Mouse (Mus musculus) limb, embryonic 15.5 days (tissue): ENCODE results near the gene Stk10. TPM values are rescaled to one million over a fixed set of nuclear protein-coding genes. Genes with fewer than 3 reads are reported as not detected.

Experiments
- ATAC-seq: fragments of 200-750 bp; cut with Nextera tagmentation; 2 replicates; pipeline ENCODE4 v1.8.0; 2017; ENCODE audit warnings: low read depth, moderate TSS enrichment; ENCODE audit not compliant: insufficient number of reproducible peaks, low FRiP score, low TSS enrichment
- H3K27ac ChIP-seq: fragments of 300-500 bp; sonication (generic); 2 replicates; pipeline ENCODE4 v1.5.1; 2015; ENCODE audit warnings: moderate library complexity, mild to moderate bottlenecking, inconsistent platforms
- H3K27me3 ChIP-seq: fragments of 300-500 bp; sonication (generic); 2 replicates; pipeline ENCODE4 v1.6.1; 2015; ENCODE audit warnings: inconsistent platforms
- H3K36me3 ChIP-seq: fragments of 300-500 bp; sonication (generic); 2 replicates; pipeline ENCODE4 v1.6.1; 2015; ENCODE audit warnings: inconsistent platforms
- H3K4me1 ChIP-seq: fragments of 300-500 bp; sonication (generic); 2 replicates; pipeline ENCODE4 v1.6.1; 2015; ENCODE audit warnings: inconsistent platforms
- H3K4me2 ChIP-seq: fragments of 300-500 bp; sonication (generic); 2 replicates; pipeline ENCODE4 v1.6.1; 2015; ENCODE audit warnings: mild to moderate bottlenecking, inconsistent platforms
- H3K4me3 ChIP-seq: fragments of 300-500 bp; sonication (generic); 2 replicates; pipeline ENCODE4 v1.5.1; 2015; ENCODE audit warnings: mild to moderate bottlenecking, inconsistent platforms
- H3K9ac ChIP-seq: fragments of 300-500 bp; sonication (generic); 2 replicates; pipeline ENCODE4 v1.6.1; 2015; ENCODE audit warnings: inconsistent platforms
- H3K9me3 ChIP-seq: fragments of 300-500 bp; sonication (generic); 2 replicates; pipeline ENCODE4 v1.6.1; 2016; ENCODE audit warnings: inconsistent platforms
- WGBS: fragments of 180-500 bp; shearing (Covaris S2); methylation state at CpG from one replicate; pipeline ENCODE4 v1.1.7; 2015; 5-methylcytosine and 5-hydroxymethylcytosine counted together
- polyA plus RNA-seq: library from polyadenylated mRNA; unstranded; fragments of >200 nt; fragmentation: Nextera tagmentation; extraction: Ambion mirVana; gene quantifications from 2 replicates; pipeline ENCODE4 v1.2.1, GENCODE M21; 2015

Gene Stk10
- polyA plus RNA-seq, 1 experiment from 2014 or later, result 4.1 TPM

DNA sequence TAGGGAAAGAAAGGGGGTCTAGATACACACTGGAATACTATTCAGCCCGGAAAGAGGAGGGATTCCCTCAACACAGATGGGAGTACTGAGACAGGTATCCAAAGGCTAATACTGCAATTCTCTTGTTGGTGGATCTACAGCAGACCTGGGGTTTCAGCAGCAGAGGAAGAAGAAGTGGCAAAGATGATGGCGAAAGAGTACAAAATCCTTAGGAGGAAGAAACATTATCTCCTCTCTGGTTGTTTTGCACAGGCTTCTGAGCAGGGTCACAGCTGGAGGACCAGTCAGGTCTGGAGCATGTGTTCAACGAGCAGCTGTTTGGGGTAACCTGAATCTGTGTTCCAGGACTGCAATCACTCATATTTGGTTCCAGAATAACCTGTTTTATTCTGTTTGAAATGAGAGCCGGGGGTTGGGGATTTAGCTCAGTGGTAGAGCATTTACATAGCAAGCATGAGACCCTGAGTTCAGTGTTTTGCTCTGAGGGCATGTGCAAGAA, 96.7 kb downstream of the Stk10 start:
- 63% methylated on average over 4 of the region's 4 CpGs for WGBS
- Histone ChIP-seq H3K36me3 (no peaks in the 10 kb centered on the region), H3K4me1 (no peaks in the 10 kb centered on the region), H3K4me2 (no peak overlapping the region), H3K4me3 (no peak overlapping the region), H3K27me3 (no peaks in the 10 kb centered on the region), H3K9ac (no peak overlapping the region), H3K9me3 (no peaks in the 10 kb centered on the region), H3K27ac (no peak overlapping the region)
- no peak for ATAC-seq

DNA sequence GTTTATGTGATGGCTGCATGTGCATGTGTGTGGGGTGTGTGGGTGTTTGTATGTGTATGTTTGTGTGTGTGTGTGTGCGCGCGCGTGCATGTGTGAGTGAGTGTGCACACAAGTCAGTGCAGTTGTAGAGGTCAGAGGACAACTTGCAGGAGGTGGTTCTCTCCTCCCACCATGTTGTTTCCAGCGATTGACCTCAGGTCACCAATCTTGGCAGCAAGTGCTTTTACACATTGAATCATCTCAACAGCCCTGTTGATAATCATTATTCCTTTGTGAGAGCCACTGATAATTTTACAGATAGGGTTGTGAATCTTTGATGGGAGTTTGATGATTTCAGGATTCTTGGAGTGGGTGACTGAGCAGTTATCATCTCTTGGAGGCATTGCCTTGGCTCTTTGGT, 99.6 kb downstream of the Stk10 start:
- over 99% methylated on average over 5 of the region's 5 CpGs for WGBS

DNA sequence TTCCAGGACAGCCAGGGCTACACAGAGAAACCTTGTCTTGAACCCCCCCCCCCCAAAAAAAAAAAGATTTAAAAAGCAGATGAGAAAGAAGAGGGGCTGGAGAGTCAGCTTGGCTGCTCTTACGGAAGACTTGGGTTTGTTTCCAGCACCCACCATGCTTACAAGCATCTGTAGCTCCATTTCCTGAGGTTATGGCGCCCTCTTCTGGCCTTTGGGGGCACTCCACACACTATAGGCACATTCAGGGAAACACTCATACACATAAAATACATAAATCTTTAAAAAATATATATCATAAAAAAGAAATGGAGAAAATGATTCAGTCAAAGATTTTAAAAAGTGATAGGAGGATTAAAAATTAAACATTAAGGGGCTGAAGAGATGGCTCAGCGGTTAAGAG, 100.4 kb downstream of the Stk10 start:
- Histone ChIP-seq H3K27me3 (no peaks in the 10 kb centered on the region), H3K36me3 (no peaks in the 10 kb centered on the region), H3K4me2 (no peak overlapping the region), H3K9me3 (no peaks in the 10 kb centered on the region), H3K27ac (no peak overlapping the region), H3K4me1 (peaks cover 2% of the 10 kb centered on the region), H3K4me3 (no peak overlapping the region), H3K9ac (no peak overlapping the region)
- ATAC-seq, result no peak
- 70% methylated on average over 3 of the region's 3 CpGs for WGBS

More for the DNA sequence above, 99.6 kb downstream of the Stk10 start:
- Histone ChIP-seq H3K27me3 (no peaks in the 10 kb centered on the region), H3K4me2 (no peak overlapping the region), H3K9me3 (no peaks in the 10 kb centered on the region), H3K4me3 (no peak overlapping the region), H3K36me3 (no peaks in the 10 kb centered on the region), H3K27ac (no peak overlapping the region), H3K4me1 (no peaks in the 10 kb centered on the region), H3K9ac (no peak overlapping the region)
- no peak for ATAC-seq

DNA sequence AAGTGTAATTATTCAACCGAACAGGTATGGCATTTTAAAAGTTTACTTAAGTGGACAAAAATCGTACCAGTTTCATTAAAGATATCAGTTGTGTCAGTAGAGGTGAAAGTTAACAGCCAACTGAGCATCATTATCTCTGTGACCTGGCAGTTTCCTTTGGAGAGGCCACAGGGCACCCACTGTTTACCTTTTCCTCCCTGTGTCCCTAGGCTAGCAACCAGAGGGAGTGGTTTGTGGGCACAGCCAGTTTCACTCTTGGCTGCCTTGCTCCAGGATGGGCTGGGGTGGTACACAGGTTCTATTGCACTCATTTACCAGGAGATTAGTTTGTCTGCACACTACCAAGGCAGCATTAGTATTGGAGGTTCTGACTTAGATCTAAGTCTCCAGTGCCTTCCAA, 101.0 kb downstream of the Stk10 start:
- H3K9me3 ChIP-seq, result no peaks in the 10 kb centered on the region
- no peak overlapping the region for H3K4me3 ChIP-seq
- ATAC-seq, result no peak
- H3K9ac ChIP-seq, result no peak overlapping the region
- H3K27ac ChIP-seq, result no peak overlapping the region
- no peaks in the 10 kb centered on the region for H3K36me3 ChIP-seq
- whole genome bisulfite sequencing, result 84% methylated on average over 2 of the region's 2 CpGs
- H3K27me3 ChIP-seq, result no peaks in the 10 kb centered on the region
- peaks cover 8% of the 10 kb centered on the region for H3K4me1 ChIP-seq
- H3K4me2 ChIP-seq, result no peak overlapping the region

DNA sequence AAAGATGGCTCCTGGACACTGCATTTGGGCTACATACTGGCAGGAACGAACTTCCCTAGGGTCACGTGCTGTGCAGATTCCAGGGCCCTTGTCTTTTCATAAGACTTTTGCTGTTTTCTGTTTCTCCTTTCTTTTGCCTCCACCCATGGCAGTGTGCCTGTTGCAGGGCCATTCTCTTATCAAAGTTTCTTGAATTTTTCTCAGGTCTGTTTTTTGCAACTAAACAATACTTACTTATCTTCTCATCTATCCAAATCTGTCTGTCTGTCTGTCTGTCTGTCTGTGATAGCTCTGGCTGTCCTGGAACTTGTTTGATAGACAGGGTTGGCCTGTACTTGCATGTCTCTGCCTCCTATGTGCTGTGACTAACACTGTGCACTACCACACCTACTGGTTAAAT, 101.7 kb downstream of the Stk10 start:
- H3K4me3 ChIP-seq, result no peak overlapping the region
- no peak overlapping the region for H3K27ac ChIP-seq
- H3K36me3 ChIP-seq, result no peaks in the 10 kb centered on the region
- H3K4me1 ChIP-seq, result peaks cover 10% of the 10 kb centered on the region
- ATAC-seq, result no peak
- 53% methylated on average over 2 of the region's 2 CpGs for WGBS
- H3K4me2 ChIP-seq, result no peak overlapping the region
- no peaks in the 10 kb centered on the region for H3K27me3 ChIP-seq
- H3K9ac ChIP-seq, result no peak overlapping the region
- no peaks in the 10 kb centered on the region for H3K9me3 ChIP-seq

DNA sequence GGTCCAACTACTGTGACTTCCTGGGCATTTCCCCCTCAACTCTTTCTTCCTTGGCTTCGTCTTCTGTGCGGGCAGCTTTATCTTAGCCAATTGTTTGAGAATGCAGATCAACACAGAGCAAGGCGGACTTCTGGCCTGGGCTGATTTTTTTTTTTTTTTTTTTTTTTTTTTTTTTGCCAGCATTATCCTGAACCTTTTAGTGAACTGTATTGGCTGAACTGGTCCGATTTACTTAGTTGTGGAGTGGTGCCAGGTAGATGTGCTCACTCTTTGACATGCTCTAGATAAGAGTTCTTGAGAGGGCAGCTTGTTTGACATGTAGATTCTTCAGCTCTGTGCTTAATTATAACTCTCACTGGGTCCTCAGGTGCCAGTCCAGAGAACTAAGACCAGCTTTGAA, 103.2 kb downstream of the Stk10 start:
- no peak overlapping the region for H3K4me3 ChIP-seq
- no peak overlapping the region for H3K9ac ChIP-seq
- H3K27ac ChIP-seq, result no peak overlapping the region
- 81% methylated on average over 4 of the region's 4 CpGs for WGBS
- H3K4me1 ChIP-seq, result peaks cover 15% of the 10 kb centered on the region
- H3K4me2 ChIP-seq, result no peak overlapping the region
- no peaks in the 10 kb centered on the region for H3K27me3 ChIP-seq
- no peaks in the 10 kb centered on the region for H3K9me3 ChIP-seq
- H3K36me3 ChIP-seq, result no peaks in the 10 kb centered on the region
- ATAC-seq, result no peak

DNA sequence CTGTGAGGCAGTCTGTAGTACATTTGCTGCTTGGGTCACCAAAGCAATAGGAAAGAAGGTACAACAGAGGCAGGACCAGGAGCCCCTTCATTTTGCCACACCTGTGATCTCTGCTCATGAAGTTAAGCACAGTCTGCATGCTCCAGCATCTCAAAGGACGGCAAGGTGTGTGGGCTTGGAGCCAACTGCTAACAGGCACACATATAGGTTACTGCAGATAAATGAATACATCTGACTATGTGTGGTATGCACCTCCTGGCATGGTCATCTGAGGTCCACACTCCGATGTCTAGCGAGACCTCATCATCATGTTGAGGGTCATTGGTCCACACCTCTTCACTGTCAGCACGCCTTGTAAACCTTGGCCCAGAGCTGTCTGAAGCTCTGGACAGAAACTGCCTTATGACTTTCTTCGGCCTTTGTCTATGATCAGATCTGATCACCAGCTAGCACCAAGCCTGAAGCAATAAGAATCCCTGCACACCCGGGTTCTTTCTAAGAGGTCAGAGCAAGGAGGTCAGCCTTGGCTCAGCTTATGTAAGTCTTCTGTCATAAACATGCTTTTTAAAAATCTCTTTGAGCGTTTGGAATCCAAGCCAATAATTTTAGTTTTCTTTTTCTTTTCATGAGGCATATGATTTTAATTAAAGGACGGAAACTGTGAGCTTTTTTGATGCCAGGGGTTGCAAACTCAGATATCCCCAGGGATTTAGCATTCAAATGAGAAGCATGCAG, 105.6 kb downstream of the Stk10 start:
- Histone ChIP-seq H3K4me3 (no peak overlapping the region), H3K4me1 (peaks cover 20% of the 10 kb centered on the region), H3K9me3 (no peaks in the 10 kb centered on the region), H3K27me3 (no peaks in the 10 kb centered on the region), H3K9ac (no peak overlapping the region), H3K4me2 (no peak overlapping the region), H3K36me3 (no peaks in the 10 kb centered on the region), H3K27ac (no peak overlapping the region)
- ATAC-seq, result no peak
- 52% methylated on average over 8 of the region's 8 CpGs for WGBS

DNA sequence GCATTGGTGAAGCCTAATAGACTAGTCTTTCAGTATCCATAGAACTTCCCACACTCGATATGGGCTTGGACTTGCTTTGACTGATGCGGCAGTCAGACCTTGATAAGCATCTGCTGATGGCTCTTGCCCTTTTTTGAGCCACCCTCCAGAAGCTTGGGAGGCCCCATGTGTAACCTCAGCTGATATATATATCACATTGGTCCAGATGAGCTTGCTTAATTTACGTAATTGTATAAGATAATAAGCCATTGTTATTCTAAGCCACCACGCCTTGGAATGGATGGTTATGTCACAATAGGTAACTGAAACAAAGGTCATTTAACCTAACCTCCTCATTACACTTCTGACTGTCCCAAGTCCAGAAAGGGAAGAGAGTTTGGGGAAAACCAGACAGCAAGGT, 107.5 kb downstream of the Stk10 start:
- 87% methylated on average over 4 of the region's 4 CpGs for WGBS

DNA sequence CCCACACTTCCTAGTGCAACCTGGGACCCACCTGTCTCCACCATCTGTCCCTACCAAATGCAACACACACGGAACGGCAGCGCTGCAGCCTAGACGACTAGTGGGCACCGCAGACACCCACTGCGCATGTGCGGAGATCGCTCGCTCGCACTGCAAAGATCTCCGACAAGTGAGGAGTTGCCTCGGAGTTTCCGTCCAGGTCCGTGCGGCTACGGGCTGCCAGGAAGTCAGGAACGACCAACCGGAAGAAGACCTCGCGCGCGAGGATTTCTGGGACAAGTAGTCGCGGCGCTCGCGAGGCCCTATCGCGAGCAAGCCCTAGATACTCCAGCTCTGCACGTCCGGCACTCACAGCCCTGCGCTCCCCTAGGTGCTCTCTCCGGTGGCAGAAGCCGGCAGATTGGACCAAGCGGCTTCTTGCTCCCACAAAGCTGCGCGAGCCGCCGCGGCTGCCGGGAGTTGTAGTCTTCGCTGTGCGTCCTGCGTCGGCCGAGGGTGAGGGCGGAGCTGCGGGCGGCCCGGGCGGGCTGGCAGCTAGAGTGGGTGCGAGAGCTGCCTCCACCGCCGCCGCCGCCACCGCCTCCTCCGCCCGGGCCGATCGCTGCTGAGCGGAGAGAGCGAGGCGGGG, 109.3 kb downstream of the Stk10 start, which contains the start of gene Fbxw11:
TSS of gene Fbxw11 (plus strand) at position 476 of the 628 bp plus-strand sequence.
- no peaks in the 10 kb centered on the region for H3K27me3 ChIP-seq
- H3K4me1 ChIP-seq, result peaks cover 30% of the 10 kb centered on the region
- H3K27ac ChIP-seq, result peak within 1 kb of the TSS; percentile 99
- no peaks in the 10 kb centered on the region for H3K9me3 ChIP-seq
- H3K9ac ChIP-seq, result peak within 1 kb of the TSS; percentile 98
- no peaks in the 10 kb centered on the region for H3K36me3 ChIP-seq
- H3K4me3 ChIP-seq, result peak within 1 kb of the TSS; percentile 94
- H3K4me2 ChIP-seq, result peak within 1 kb of the TSS; percentile 73
- under 1% methylated on average over 64 of the region's 64 CpGs for WGBS
- peak; percentile 94 for ATAC-seq

More for the DNA sequence above, 107.5 kb downstream of the Stk10 start:
- no peak overlapping the region for H3K27ac ChIP-seq
- no peaks in the 10 kb centered on the region for H3K27me3 ChIP-seq
- H3K36me3 ChIP-seq, result no peaks in the 10 kb centered on the region
- H3K9me3 ChIP-seq, result no peaks in the 10 kb centered on the region
- no peak overlapping the region for H3K4me3 ChIP-seq
- H3K4me1 ChIP-seq, result peaks cover 24% of the 10 kb centered on the region
- H3K9ac ChIP-seq, result no peak overlapping the region
- H3K4me2 ChIP-seq, result no peak overlapping the region
- no peak for ATAC-seq

DNA sequence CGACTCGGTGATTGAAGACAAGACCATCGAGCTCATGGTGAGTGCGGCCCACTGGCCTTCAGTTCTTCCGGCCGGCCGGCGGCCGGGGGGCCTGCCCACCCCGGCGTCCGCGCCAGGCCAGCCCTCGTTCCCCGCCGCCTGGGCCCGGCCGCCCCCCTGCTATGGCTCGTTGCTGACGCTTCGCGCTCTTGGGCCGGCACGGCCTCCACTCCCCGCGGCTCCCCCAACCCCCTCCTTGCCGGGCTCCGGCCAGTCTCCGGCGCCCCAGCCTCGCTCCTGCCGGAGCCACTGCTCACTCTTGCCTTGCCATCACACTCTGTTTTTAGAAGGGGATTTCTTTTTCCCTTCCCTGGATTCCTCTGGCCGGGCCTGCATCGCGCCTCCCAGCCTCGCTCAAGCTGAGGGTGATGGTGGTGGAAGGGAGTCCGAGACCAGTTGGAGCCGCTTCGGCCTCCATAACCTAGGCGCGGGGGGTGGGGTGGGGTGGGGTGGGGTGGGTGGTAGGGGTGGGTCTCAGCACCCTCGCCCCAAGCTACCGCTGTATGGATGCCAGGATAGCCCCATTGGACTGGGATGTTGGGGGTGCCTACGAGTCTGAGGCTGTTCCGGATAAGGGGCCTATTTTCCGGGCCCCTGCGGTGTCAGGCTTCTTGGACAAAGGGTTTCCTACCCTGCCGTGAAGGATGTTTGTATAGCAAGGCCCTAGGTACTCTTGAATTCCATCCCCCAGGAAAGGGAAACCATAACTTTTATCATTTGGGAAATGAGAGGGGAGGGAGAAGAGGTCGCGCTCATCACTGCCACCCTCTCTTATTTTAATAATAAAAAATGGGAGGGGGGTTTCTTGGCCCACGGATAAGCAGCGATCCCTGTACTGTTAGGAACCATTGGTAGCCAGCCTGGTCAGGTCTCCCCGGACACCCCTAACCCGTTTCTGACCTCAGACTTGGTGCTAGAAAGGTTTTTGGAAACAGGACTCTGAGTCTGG, 110.1 kb downstream of the Stk10 start:
- Histone ChIP-seq H3K4me2 (peak overlapping the region; percentile 73), H3K9ac (peak overlapping the region; percentile 98), H3K4me1 (peaks cover 30% of the 10 kb centered on the region), H3K4me3 (peak overlapping the region; percentile 94), H3K9me3 (no peaks in the 10 kb centered on the region), H3K27me3 (no peaks in the 10 kb centered on the region), H3K36me3 (no peaks in the 10 kb centered on the region), H3K27ac (peak overlapping the region; percentile 99)
- ATAC-seq, result peak; percentile 42
- under 1% methylated on average over 54 of the region's 54 CpGs for WGBS

DNA sequence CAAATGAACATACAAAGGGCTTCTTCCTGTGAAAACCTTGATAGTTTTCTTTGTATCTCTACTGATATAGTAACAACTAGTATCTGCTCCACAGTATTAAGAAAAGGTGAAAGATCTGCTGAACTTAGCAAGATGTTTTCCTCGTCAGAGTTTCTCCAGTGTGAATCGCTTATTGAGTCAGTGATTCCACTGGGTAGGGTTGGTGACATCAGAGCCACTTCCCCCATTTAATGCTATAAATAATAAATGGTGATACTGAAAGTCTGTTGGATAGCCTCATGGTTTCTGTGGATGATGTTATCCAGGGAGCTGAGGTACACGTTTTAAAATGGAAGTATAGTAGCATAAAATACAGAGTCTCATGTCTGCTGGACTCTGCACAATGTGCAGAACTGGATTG, 110.9 kb downstream of the Stk10 start:
- no peaks in the 10 kb centered on the region for H3K36me3 ChIP-seq
- H3K4me3 ChIP-seq, result peak overlapping the region; percentile 94
- H3K9me3 ChIP-seq, result no peaks in the 10 kb centered on the region
- ATAC-seq, result no peak
- peak overlapping the region; percentile 98 for H3K9ac ChIP-seq
- peak overlapping the region; percentile 73 for H3K4me2 ChIP-seq
- H3K4me1 ChIP-seq, result peaks cover 23% of the 10 kb centered on the region
- peak overlapping the region; percentile 99 for H3K27ac ChIP-seq
- no peaks in the 10 kb centered on the region for H3K27me3 ChIP-seq
- 26% methylated on average over 3 of the region's 3 CpGs for WGBS
